Mouse (Mus musculus) heart, embryonic 12.5 days (tissue): ENCODE data around the gene Castor2. TPM values are rescaled to one million over a fixed set of nuclear protein-coding genes. Genes with fewer than 3 reads are reported as not detected.
A peak's percentile ranks its signal among the peaks of the same experiment; 100 is the strongest.

Experiments used
- ATAC-seq: fragments of 200-750 bp; cut with Nextera tagmentation; 2 replicates; pipeline ENCODE4 v1.8.0; 2017; ENCODE audit warnings: moderate TSS enrichment, moderate library complexity; ENCODE audit not compliant: insufficient number of reproducible peaks, low FRiP score
- H3K27ac ChIP-seq: fragments of 300-500 bp; sonication (generic); 2 replicates; pipeline ENCODE4 v1.5.1; 2016; ENCODE audit warnings: mild to moderate bottlenecking, moderate library complexity; ENCODE audit not compliant: poor library complexity, severe bottlenecking
- H3K27me3 ChIP-seq: fragments of 300-500 bp; sonication (generic); replicated peaks from 2 replicates; pipeline ENCODE4 v1.6.1; 2016; ENCODE audit warnings: mild to moderate bottlenecking, moderate library complexity
- H3K36me3 ChIP-seq: fragments of 300-500 bp; sonication (generic); 2 replicates; pipeline ENCODE4 v1.6.1; 2016; ENCODE audit warnings: mild to moderate bottlenecking, moderate library complexity
- H3K4me1 ChIP-seq: fragments of 300-500 bp; sonication (generic); replicated peaks from 2 replicates; pipeline ENCODE4 v1.6.1; 2016; ENCODE audit warnings: mild to moderate bottlenecking
- H3K4me2 ChIP-seq: fragments of 300-500 bp; sonication (generic); 2 replicates; pipeline ENCODE4 v1.6.1; 2016; ENCODE audit warnings: mild to moderate bottlenecking, moderate library complexity
- H3K4me3 ChIP-seq: fragments of 300-500 bp; sonication (generic); 2 replicates; pipeline ENCODE4 v1.5.1; 2016; ENCODE audit warnings: mild to moderate bottlenecking
- H3K9ac ChIP-seq: fragments of 300-500 bp; sonication (generic); 2 replicates; pipeline ENCODE4 v1.6.1; 2016; ENCODE audit warnings: mild to moderate bottlenecking, moderate library complexity
- H3K9me3 ChIP-seq: fragments of 300-500 bp; sonication (generic); replicated peaks from 2 replicates; pipeline ENCODE4 v1.6.1; 2016; ENCODE audit warnings: mild to moderate bottlenecking, moderate library complexity
- WGBS: fragments of 180-500 bp; shearing (Covaris S2); methylation state at CpG from one replicate; pipeline ENCODE4 v1.1.7; 2016; 5-methylcytosine and 5-hydroxymethylcytosine counted together
- polyA plus RNA-seq: library from polyadenylated mRNA; unstranded; fragments of >200 nt; fragmentation: Nextera tagmentation; extraction: Ambion mirVana; gene quantifications from 2 replicates; pipeline ENCODE4 v1.2.1, GENCODE M21; 2016

Castor2 gene
- polyA plus RNA-seq, 1 experiment from 2014 or later = 7.5 TPM

DNA sequence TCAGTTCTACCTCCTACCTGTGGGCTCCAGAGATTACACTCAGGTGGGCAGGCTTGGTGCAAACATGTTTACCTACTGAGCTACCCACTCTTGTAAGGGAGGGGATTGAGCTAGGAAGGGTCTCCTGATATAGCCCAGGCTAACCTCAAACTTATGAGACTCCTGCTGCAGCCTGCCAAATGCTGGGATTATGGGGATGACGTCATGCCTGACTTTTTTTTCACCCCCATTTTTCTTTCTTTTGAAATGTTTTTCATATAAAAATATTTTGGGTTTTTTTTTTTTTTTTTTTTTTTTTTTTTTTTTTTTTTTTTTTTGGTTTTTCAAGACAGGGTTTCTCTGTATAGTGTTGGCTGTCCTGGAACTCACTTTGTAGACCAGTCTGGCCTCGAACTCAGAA lies 26.7 kb downstream of the Castor2 start:
- Histone ChIP-seq H3K9ac (no peak overlapping the region), H3K36me3 (peaks cover 19% of the 10 kb centered on the region), H3K4me1 (peaks cover 27% of the 10 kb centered on the region), H3K4me3 (no peak overlapping the region), H3K4me2 (no peak overlapping the region), H3K27me3 (no peaks in the 10 kb centered on the region), H3K27ac (no peak overlapping the region), H3K9me3 (peaks cover 6% of the 10 kb centered on the region; the same call in 1 of the 2 replicates)
- WGBS = 71% methylated on average over 2 of the region's 2 CpGs
- ATAC-seq = no peak

DNA sequence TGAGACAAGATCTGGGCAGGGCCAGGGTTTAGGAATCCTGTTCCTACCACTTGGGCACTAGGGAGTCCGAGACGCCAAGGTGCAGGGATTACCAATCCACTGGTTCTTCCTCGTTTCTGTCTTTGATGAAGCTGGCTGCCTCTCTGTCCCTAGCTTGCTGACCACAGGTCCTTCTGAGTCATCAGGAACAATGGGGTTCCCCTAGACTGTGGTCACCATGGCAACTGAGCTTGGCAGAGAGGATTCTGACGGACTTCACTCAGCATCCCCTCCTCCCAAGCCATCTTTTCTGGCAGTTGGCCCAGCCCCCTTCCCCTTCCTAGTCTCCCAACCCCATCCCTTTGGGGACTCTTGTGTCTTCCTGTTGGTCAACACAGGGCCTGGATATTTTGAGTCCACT lies 32.1 kb downstream of the Castor2 start:
- ATAC-seq = no peak
- no peaks in the 10 kb centered on the region for H3K4me1 ChIP-seq

DNA sequence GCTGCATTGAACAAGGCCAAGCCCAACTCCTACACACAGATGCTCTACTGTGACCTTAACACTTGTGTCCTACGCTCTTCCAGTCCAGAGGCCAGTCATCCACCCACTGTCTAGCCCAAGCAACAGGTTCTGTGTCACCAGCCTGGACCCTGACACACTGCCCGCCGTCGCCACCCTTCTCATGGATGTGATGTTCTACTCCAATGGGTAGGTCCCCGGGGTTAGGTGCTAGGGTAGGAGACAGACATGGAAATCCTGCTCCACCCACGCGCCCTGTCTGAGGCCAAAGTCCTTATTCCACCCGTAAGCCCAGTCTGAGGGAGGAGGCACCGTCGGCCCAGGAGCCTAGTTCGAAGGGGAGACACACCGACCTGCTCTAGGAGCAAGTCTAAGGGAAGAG lies 36.5 kb downstream of the Castor2 start:
- peaks cover 47% of the 10 kb centered on the region for H3K36me3 ChIP-seq
- ATAC-seq = no peak
- WGBS = 89% methylated on average over 12 of the region's 12 CpGs

More for the DNA sequence above, 32.1 kb downstream of the Castor2 start:
- Histone ChIP-seq H3K9me3 (peaks cover 5% of the 10 kb centered on the region; the same call in 1 of the 2 replicates), H3K36me3 (peaks cover 46% of the 10 kb centered on the region), H3K9ac (no peak overlapping the region), H3K27ac (no peak overlapping the region), H3K4me3 (no peak overlapping the region), H3K4me2 (no peak overlapping the region), H3K27me3 (no peaks in the 10 kb centered on the region)
- 55% methylated on average over 4 of the region's 4 CpGs for WGBS

DNA sequence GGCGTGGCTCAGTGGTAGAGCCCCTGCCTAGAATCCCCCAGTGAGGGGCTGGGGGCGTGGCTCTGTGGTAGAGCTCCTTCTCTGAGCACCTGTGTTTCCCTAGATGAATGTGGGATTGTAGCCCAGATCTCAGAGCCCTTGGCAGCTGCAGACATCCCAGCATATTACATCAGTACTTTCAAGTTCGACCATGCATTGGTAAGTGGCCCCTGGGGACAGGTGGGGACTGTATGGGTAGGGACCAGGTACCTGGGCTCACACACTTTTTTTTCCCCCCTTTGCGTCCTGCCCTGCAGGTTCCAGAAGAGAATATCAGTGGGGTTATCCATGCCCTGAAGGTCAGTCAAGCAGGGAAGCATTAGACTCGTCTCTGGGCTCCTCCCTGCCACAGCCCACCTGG lies 38.4 kb downstream of the Castor2 start:
- Histone ChIP-seq H3K27me3 (no peaks in the 10 kb centered on the region), H3K27ac (no peak overlapping the region), H3K9ac (no peak overlapping the region), H3K4me1 (no peaks in the 10 kb centered on the region), H3K4me3 (no peak overlapping the region), H3K4me2 (no peak overlapping the region), H3K36me3 (peaks cover 45% of the 10 kb centered on the region), H3K9me3 (peaks cover 5% of the 10 kb centered on the region; the same call in 1 of the 2 replicates)
- no peak for ATAC-seq
- WGBS = 87% methylated on average over 5 of the region's 5 CpGs

More for the DNA sequence above, 36.5 kb downstream of the Castor2 start:
- H3K9ac ChIP-seq = no peak overlapping the region
- H3K9me3 ChIP-seq = no peaks in the 10 kb centered on the region; the same call in 1 of the 2 replicates
- no peak overlapping the region for H3K4me3 ChIP-seq
- no peak overlapping the region for H3K27ac ChIP-seq
- no peak overlapping the region for H3K4me2 ChIP-seq
- no peaks in the 10 kb centered on the region for H3K27me3 ChIP-seq
- no peaks in the 10 kb centered on the region for H3K4me1 ChIP-seq

DNA sequence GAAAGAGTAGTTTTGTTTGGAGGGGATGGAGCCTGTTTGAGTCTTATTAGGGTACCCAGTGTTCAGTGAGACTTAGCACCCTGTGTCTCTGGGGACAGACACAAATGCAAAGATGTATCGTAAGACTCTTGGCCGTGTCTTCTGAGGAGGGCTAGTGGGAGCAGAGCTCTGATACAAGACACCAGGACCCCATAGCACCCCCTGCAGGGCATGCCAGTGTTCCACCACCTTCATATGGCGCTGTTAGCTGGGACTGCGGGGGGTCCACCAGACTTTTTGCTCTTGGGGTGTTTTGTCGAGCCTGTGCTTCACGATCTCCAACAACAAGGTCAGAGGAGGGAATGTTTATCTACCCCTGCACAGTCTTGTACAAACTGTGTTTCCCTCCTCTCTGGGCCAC lies 39.9 kb downstream of the Castor2 start:
- H3K27me3 ChIP-seq = no peaks in the 10 kb centered on the region
- H3K9ac ChIP-seq = no peak overlapping the region
- no peak overlapping the region for H3K4me2 ChIP-seq
- H3K9me3 ChIP-seq = 0 out of 2 replicates have a peak, but pooled peaks cover 5% of the 10 kb centered on the region
- H3K36me3 ChIP-seq = peaks cover 36% of the 10 kb centered on the region
- H3K4me1 ChIP-seq = no peaks in the 10 kb centered on the region
- H3K27ac ChIP-seq = no peak overlapping the region
- ATAC-seq = no peak
- H3K4me3 ChIP-seq = no peak overlapping the region
- WGBS = 81% methylated on average over 6 of the region's 6 CpGs

DNA sequence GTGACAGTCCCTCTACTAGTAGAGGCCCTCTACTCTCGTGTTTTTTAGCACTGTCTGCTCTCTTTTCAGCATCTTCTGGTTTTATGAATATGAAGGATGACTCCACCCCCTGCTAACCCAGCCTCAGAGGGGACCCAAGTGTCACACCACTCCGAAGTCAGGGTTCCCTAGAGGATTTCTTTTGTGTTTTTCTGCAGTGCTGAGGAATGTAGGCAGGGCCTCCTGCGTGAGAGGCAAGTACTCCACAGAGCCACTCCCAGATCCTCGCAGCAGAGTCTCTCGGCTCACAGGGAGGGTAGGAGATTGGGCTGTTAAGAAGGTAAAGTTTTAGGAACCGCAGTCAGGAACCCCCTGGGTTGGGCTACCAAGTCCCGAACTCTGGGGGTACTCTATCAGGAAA lies 41.7 kb downstream of the Castor2 start:
- Histone ChIP-seq H3K4me3 (no peak overlapping the region), H3K27ac (no peak overlapping the region), H3K27me3 (no peaks in the 10 kb centered on the region), H3K36me3 (peaks cover 31% of the 10 kb centered on the region), H3K9me3 (peaks cover 5% of the 10 kb centered on the region; the same call in 1 of the 2 replicates), H3K4me2 (no peak overlapping the region), H3K9ac (no peak overlapping the region), H3K4me1 (no peaks in the 10 kb centered on the region)
- 63% methylated on average over 7 of the region's 7 CpGs for WGBS
- ATAC-seq = no peak

DNA sequence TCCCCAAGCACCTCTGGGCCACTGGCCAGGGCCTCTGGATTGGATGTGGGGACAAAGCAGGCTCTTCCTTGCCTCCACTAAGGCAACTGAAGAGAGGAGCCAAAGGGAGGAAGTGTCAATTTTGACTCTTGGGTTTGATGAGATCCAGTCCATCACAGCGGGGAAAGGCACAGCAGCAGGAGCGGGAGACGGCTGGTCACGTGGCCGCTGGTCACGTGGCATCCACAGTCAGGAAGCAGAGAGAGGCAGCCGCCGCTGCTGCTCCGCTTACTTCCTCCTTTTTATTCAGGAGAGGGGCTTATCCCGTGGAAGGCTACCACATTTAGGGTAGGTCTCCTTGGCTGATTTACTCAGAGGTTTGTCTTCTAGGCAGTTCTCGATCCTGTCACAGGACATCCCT lies 42.9 kb downstream of the Castor2 start:
- no peak for ATAC-seq
- Histone ChIP-seq H3K4me3 (no peak overlapping the region), H3K9me3 (peaks cover 5% of the 10 kb centered on the region; the same call in 1 of the 2 replicates), H3K27ac (no peak overlapping the region), H3K4me1 (peaks cover 8% of the 10 kb centered on the region), H3K4me2 (no peak overlapping the region), H3K36me3 (peaks cover 23% of the 10 kb centered on the region), H3K9ac (no peak overlapping the region), H3K27me3 (no peaks in the 10 kb centered on the region)
- 66% methylated on average over 11 of the region's 11 CpGs for WGBS

DNA sequence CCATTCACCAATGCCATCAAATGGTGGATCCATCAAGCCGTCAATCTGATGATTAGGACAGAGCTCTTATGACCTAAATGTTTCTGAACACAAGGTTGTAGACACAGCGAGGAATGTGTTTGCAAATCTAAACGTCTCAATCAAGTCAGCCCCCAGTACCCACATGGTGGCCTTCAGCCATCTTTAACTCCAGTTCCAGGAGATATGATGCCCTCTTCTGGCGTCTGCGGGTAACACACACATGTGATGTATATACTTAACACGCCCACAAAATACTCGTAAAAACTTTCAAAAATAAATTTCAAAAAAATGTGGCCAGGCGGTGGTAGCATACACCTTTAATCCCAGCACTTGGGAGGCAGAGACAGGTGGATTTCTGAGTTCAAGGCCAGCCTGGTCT lies 45.5 kb downstream of the Castor2 start:
- no peak overlapping the region for H3K9ac ChIP-seq
- no peak for ATAC-seq
- H3K9me3 ChIP-seq = peaks cover 5% of the 10 kb centered on the region; the same call in 1 of the 2 replicates
- no peak overlapping the region for H3K4me3 ChIP-seq
- H3K27me3 ChIP-seq = no peaks in the 10 kb centered on the region
- no peak overlapping the region for H3K4me2 ChIP-seq
- peaks cover 9% of the 10 kb centered on the region for H3K4me1 ChIP-seq
- H3K27ac ChIP-seq = no peak overlapping the region
- peaks cover 40% of the 10 kb centered on the region for H3K36me3 ChIP-seq
- WGBS = 90% methylated on average over 8 of the region's 8 CpGs

DNA sequence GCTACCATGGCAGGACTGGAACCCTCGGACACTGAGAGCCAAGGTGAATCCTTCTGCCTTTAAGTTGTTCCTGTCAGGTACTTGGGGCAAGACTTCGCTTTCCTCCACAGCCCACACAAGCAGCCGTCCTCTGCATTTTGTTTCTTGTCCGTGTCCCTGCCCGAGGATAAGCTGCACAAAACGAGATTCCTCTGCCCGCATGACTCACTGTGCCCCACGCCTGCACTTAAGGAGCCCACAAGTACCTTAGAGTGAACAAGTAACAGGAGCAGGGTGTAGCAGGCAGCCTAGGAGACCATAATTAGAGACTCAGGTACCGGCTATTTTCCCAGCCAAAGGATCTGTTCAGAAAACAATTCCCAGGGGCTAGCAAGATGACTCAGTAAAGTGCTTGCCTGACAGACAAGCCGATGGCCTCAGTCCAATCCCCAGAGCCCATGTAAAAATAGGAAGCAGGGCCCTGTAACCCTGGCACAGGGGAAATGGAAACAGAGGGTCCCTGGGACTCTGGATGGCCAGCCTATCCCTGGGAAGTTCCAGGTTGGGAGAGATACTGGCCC lies 47.8 kb downstream of the Castor2 start:
- Histone ChIP-seq H3K9ac (no peak overlapping the region), H3K4me1 (peaks cover 9% of the 10 kb centered on the region), H3K9me3 (peaks cover under 1% of the 10 kb centered on the region; the same call in 1 of the 2 replicates), H3K4me2 (no peak overlapping the region), H3K36me3 (peaks cover 57% of the 10 kb centered on the region), H3K4me3 (no peak overlapping the region), H3K27ac (peak overlapping the region; percentile 34), H3K27me3 (no peaks in the 10 kb centered on the region)
- ATAC-seq = no peak
- 72% methylated on average over 10 of the region's 10 CpGs for WGBS

DNA sequence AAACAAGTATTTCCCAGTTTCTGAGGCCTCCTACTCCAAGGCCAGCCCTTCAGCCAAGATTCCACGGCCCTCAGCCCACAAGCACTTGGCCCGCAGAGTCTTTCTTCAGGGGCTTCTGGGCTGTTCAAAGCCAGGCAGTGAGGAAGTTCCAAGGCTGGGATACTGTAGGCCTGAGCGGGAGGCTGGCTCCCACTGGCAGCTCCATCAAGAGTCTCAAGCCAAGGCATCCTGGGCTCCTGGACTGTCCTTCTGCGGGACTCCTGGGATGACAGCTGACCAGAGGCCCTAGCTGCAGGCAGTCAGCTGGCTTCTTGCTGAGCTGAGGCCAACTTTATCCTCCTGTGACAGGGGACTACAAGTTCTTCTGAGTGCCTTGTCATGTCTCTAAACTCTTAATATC lies 48.6 kb downstream of the Castor2 start:
- ATAC-seq = no peak
- Histone ChIP-seq H3K4me2 (no peak overlapping the region), H3K4me1 (peaks cover 9% of the 10 kb centered on the region), H3K27ac (no peak overlapping the region), H3K9ac (no peak overlapping the region), H3K27me3 (no peaks in the 10 kb centered on the region), H3K4me3 (no peak overlapping the region), H3K9me3 (no peaks in the 10 kb centered on the region; the same call in 1 of the 2 replicates), H3K36me3 (peaks cover 60% of the 10 kb centered on the region)
- WGBS = 91% methylated on average over 4 of the region's 4 CpGs

DNA sequence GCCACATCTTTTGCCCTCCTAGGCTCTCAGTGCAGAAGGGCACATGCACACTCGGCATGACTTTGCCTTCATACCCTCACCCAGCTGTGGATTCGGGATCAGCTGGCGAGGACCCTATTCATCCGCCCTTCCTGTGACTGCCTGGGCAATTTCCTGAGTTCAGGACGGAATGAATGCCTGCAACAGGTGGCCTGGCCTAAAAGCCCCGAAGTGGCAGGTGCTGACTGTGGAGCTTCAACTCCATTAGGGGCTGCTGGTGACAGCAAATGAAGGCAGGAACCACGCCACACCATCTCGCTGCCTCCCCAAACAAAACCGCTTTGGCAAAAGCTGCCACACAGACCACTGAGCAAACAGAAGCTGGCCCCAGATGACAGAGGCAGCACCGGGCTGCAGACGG lies 52.4 kb downstream of the Castor2 start:
- Histone ChIP-seq H3K9me3 (no peaks in the 10 kb centered on the region), H3K4me2 (no peak overlapping the region), H3K9ac (no peak overlapping the region), H3K4me3 (no peak overlapping the region), H3K4me1 (peaks cover 6% of the 10 kb centered on the region), H3K27ac (no peak overlapping the region), H3K27me3 (no peaks in the 10 kb centered on the region), H3K36me3 (peaks cover 83% of the 10 kb centered on the region)
- no peak for ATAC-seq
- WGBS = 92% methylated on average over 11 of the region's 11 CpGs

DNA sequence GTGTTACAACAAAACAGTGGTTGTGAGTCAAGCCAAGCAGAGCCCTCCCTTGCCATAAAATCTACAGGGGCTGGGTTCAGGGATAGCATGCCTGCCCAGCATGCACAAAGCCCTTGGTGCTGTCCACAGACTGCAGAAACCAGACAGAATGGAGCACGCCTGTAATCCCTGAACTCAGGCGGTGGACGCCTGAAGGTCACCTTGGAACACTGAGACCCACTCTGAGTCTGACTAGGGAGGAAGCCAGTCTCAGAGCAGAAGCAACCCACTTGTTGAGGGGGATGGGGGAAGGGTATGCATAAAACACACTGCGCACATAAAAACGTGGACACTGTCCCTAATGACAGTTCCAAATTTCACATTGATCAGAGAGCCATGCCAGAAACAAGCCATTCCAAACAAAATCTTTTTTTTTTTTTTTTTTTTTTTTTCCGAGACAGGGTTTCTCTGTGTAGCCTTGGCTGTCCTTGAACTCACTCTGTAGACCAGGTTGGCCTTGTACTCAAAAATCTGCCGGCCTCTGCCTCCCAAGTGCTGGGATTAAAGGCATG lies 56.5 kb downstream of the Castor2 start:
- Histone ChIP-seq H3K4me3 (no peak overlapping the region), H3K36me3 (peaks cover 86% of the 10 kb centered on the region), H3K4me1 (no peaks in the 10 kb centered on the region; the same call in 1 of the 2 replicates), H3K9me3 (no peaks in the 10 kb centered on the region), H3K9ac (no peak overlapping the region), H3K4me2 (no peak overlapping the region), H3K27ac (no peak overlapping the region), H3K27me3 (no peaks in the 10 kb centered on the region)
- no peak for ATAC-seq
- 74% methylated on average over 7 of the region's 7 CpGs for WGBS
